Mouse (Mus musculus) limb, embryonic 12.5 days (tissue): ENCODE results near the gene Mybpc3. TPM values are rescaled to one million over a fixed set of nuclear protein-coding genes. Genes with fewer than 3 reads are reported as not detected.

Source experiments
- ATAC-seq: fragments of 200-750 bp; cut with Nextera tagmentation; 2 replicates; pipeline ENCODE4 v1.8.0; 2017; ENCODE audit warnings: low read depth, moderate TSS enrichment; ENCODE audit not compliant: insufficient number of reproducible peaks, insufficient read depth, low FRiP score, low TSS enrichment
- H3K27ac ChIP-seq: fragments of 300-500 bp; sonication (generic); 2 replicates; pipeline ENCODE4 v1.5.1; 2016; ENCODE audit warnings: mild to moderate bottlenecking, moderate library complexity
- H3K27me3 ChIP-seq: fragments of 300-500 bp; sonication (generic); 2 replicates; pipeline ENCODE4 v1.6.1; 2016; ENCODE audit warnings: mild to moderate bottlenecking, moderate library complexity
- H3K36me3 ChIP-seq: fragments of 300-500 bp; sonication (generic); 2 replicates; pipeline ENCODE4 v1.6.1; 2016; ENCODE audit warnings: mild to moderate bottlenecking, moderate library complexity
- H3K4me1 ChIP-seq: fragments of 300-500 bp; sonication (generic); replicated peaks from 2 replicates; pipeline ENCODE4 v1.6.1; 2016
- H3K4me2 ChIP-seq: fragments of 300-500 bp; sonication (generic); 2 replicates; pipeline ENCODE4 v1.6.1; 2016; ENCODE audit warnings: mild to moderate bottlenecking, moderate library complexity
- H3K4me3 ChIP-seq: fragments of 300-500 bp; sonication (generic); replicated peaks from 2 replicates; pipeline ENCODE4 v1.5.1; 2016; ENCODE audit warnings: mild to moderate bottlenecking
- H3K9ac ChIP-seq: fragments of 300-500 bp; sonication (generic); replicated peaks from 2 replicates; pipeline ENCODE4 v1.6.1; 2016; ENCODE audit warnings: mild to moderate bottlenecking, moderate library complexity
- H3K9me3 ChIP-seq: fragments of 300-500 bp; sonication (generic); 2 replicates; pipeline ENCODE4 v1.6.1; 2016; ENCODE audit warnings: mild to moderate bottlenecking, moderate library complexity
- WGBS: fragments of 180-500 bp; shearing (Covaris S2); methylation state at CpG from one replicate; pipeline ENCODE4 v1.1.7; 2016; 5-methylcytosine and 5-hydroxymethylcytosine counted together
- polyA plus RNA-seq: library from polyadenylated mRNA; unstranded; fragments of >200 nt; fragmentation: Nextera tagmentation; extraction: Ambion mirVana; gene quantifications from 2 replicates; pipeline ENCODE4 v1.2.1, GENCODE M21; 2016

Mybpc3 gene
- polyA plus RNA-seq, 1 experiment from 2014 or later: 0.09 TPM

GRCm38 (mm10) chr2:91143401-91143800 is 25.5 kb downstream of the Mybpc3 start:
- Histone ChIP-seq H3K9me3 (no peaks in the 10 kb centered on the region), H3K36me3 (peaks cover 46% of the 10 kb centered on the region), H3K27me3 (no peaks in the 10 kb centered on the region), H3K4me1 (no peaks in the 10 kb centered on the region; the same call in 1 of the 2 replicates), H3K9ac (no peak overlapping the region), H3K4me2 (no peak overlapping the region), H3K27ac (no peak overlapping the region), H3K4me3 (no peak overlapping the region)
- no peak for ATAC-seq
- WGBS: 95% methylated on average over 11 of the region's 11 CpGs

GRCm38 (mm10) chr2:91148101-91148500 is 30.2 kb downstream of the Mybpc3 start:
- H3K36me3 ChIP-seq: peaks cover 46% of the 10 kb centered on the region
- H3K4me2 ChIP-seq: no peak overlapping the region
- no peak overlapping the region for H3K27ac ChIP-seq
- no peaks in the 10 kb centered on the region for H3K4me1 ChIP-seq
- H3K4me3 ChIP-seq: no peak overlapping the region
- ATAC-seq: no peak
- H3K27me3 ChIP-seq: no peaks in the 10 kb centered on the region
- no peaks in the 10 kb centered on the region for H3K9me3 ChIP-seq
- no peak overlapping the region for H3K9ac ChIP-seq

DNA sequence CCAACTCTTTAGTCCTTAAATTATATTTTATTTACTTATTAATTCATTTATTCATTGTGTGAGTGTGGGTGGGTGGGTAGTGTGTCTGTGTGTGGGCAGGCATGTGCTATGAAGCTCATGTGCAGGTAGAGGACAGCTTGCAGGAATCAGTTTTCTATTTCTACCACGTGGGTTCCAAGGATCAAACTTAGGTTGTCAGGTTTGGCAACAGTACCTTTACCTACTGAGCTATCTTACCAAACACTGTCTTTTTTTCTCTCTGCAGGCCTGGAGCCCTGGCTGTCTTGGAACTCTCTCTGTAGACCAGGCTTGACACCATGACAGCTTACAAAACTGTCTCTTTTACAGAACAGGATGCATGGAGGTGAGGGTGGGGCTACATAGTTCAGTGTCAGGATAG is 33.4 kb downstream of the Mybpc3 start:
- 87% methylated on average over 1 of the region's 1 CpGs for WGBS
- Histone ChIP-seq H3K9me3 (no peaks in the 10 kb centered on the region), H3K36me3 (peaks cover 51% of the 10 kb centered on the region), H3K9ac (no peak overlapping the region), H3K4me1 (no peaks in the 10 kb centered on the region), H3K27ac (no peak overlapping the region), H3K4me2 (no peak overlapping the region), H3K4me3 (no peak overlapping the region), H3K27me3 (no peaks in the 10 kb centered on the region)
- no peak for ATAC-seq

DNA sequence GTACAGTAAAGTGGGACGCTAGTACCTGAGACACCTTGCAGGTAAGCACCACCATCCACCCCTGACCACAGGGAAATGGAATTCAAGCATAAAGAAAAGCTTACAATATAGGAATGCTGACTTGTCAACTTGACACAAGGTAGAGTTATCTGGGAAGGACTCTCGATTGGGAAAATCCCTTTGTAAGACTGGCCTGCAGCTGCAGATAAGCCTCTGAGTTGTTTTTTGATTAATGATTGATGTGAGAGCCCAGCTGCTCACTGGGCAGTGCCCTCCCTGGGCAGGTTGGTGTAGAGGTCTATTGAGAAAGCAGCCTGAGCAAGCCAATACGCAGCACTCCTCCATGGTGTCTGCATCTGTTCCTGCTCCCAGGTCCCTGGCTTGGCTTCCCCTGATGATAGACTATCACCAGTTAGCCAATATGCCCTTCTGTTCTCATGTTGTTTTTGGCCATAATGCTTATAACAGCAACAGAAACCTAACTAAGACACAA is 35.0 kb downstream of the Mybpc3 start:
- H3K36me3 ChIP-seq: peaks cover 62% of the 10 kb centered on the region
- ATAC-seq: no peak
- 82% methylated on average over 3 of the region's 3 CpGs for WGBS
- no peak overlapping the region for H3K9ac ChIP-seq
- H3K4me3 ChIP-seq: no peak overlapping the region
- H3K27me3 ChIP-seq: no peaks in the 10 kb centered on the region
- H3K27ac ChIP-seq: no peak overlapping the region
- H3K9me3 ChIP-seq: no peaks in the 10 kb centered on the region
- H3K4me2 ChIP-seq: no peak overlapping the region
- H3K4me1 ChIP-seq: no peaks in the 10 kb centered on the region

GRCm38 (mm10) chr2:91154091-91154490 is 36.1 kb downstream of the Mybpc3 start:
- no peak for ATAC-seq
- H3K36me3 ChIP-seq: peaks cover 68% of the 10 kb centered on the region

GRCm38 (mm10) chr2:91157002-91157752 is 39.2 kb downstream of the Mybpc3 start:
- ATAC-seq: no peak
- peaks cover 79% of the 10 kb centered on the region for H3K36me3 ChIP-seq
- H3K4me3 ChIP-seq: no peak overlapping the region
- no peak overlapping the region for H3K4me2 ChIP-seq
- 16% methylated on average over 6 of the region's 6 CpGs for WGBS
- H3K9me3 ChIP-seq: no peaks in the 10 kb centered on the region
- H3K4me1 ChIP-seq: no peaks in the 10 kb centered on the region
- no peak overlapping the region for H3K9ac ChIP-seq
- H3K27ac ChIP-seq: no peak overlapping the region
- no peaks in the 10 kb centered on the region for H3K27me3 ChIP-seq

More at GRCm38 (mm10) chr2:91154091-91154490, 36.1 kb downstream of the Mybpc3 start:
- Histone ChIP-seq H3K9ac (no peak overlapping the region), H3K4me2 (no peak overlapping the region), H3K9me3 (no peaks in the 10 kb centered on the region), H3K27ac (no peak overlapping the region), H3K27me3 (no peaks in the 10 kb centered on the region), H3K4me1 (no peaks in the 10 kb centered on the region), H3K4me3 (no peak overlapping the region)
- 88% methylated on average over 3 of the region's 3 CpGs for WGBS

DNA sequence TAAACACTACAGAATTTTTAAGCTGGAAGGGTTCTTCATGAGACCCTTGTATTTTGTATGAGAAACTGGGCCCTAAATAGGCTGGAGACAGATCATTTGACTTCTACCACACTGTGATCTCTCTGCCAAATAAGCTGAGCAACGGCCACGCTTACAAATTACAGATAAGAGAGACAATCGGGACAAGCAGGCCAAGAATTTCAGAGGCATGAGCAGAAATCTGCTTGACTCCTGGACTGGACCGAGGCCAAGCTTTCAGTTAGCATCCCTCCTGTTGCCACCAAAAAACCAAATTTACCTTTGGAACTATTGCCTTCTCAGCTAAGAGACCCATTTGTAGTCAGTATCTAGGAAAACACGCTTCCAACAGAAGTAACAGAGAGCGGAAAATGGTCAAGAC is 42.6 kb downstream of the Mybpc3 start:
- H3K36me3 ChIP-seq: peaks cover 82% of the 10 kb centered on the region
- ATAC-seq: no peak
- H3K27ac ChIP-seq: no peak overlapping the region
- H3K9ac ChIP-seq: no peak overlapping the region
- no peaks in the 10 kb centered on the region for H3K27me3 ChIP-seq
- H3K4me3 ChIP-seq: no peak overlapping the region
- no peak overlapping the region for H3K4me2 ChIP-seq
- H3K4me1 ChIP-seq: no peaks in the 10 kb centered on the region
- 89% methylated on average over 6 of the region's 6 CpGs for WGBS
- no peaks in the 10 kb centered on the region for H3K9me3 ChIP-seq

- H3K4me2 ChIP-seq: no peak overlapping the region
- no peaks in the 10 kb centered on the region for H3K27me3 ChIP-seq
- ATAC-seq: no peak
- H3K4me1 ChIP-seq: no peaks in the 10 kb centered on the region
- peaks cover 77% of the 10 kb centered on the region for H3K36me3 ChIP-seq
- H3K9ac ChIP-seq: no peak overlapping the region
- no peaks in the 10 kb centered on the region for H3K9me3 ChIP-seq
- WGBS: 80% methylated on average over 4 of the region's 4 CpGs
- no peak overlapping the region for H3K4me3 ChIP-seq
- no peak overlapping the region for H3K27ac ChIP-seq
Measured at GRCm38 (mm10) chr2:91162952-91163351, 45.0 kb downstream of the Mybpc3 start.

GRCm38 (mm10) chr2:91163532-91163931 is 45.6 kb downstream of the Mybpc3 start:
- Histone ChIP-seq H3K27ac (no peak overlapping the region), H3K27me3 (no peaks in the 10 kb centered on the region), H3K4me2 (no peak overlapping the region), H3K9ac (no peak overlapping the region), H3K4me3 (no peak overlapping the region), H3K9me3 (no peaks in the 10 kb centered on the region), H3K4me1 (no peaks in the 10 kb centered on the region), H3K36me3 (peaks cover 77% of the 10 kb centered on the region)
- ATAC-seq: no peak
- WGBS: 83% methylated on average over 5 of the region's 5 CpGs

GRCm38 (mm10) chr2:91164991-91165390 is 47.0 kb downstream of the Mybpc3 start:
- WGBS: 86% methylated on average over 6 of the region's 6 CpGs
- Histone ChIP-seq H3K36me3 (peaks cover 80% of the 10 kb centered on the region), H3K4me3 (no peak overlapping the region), H3K9me3 (no peaks in the 10 kb centered on the region), H3K4me1 (no peaks in the 10 kb centered on the region), H3K4me2 (no peak overlapping the region), H3K27ac (no peak overlapping the region), H3K27me3 (no peaks in the 10 kb centered on the region), H3K9ac (no peak overlapping the region)
- ATAC-seq: no peak

DNA sequence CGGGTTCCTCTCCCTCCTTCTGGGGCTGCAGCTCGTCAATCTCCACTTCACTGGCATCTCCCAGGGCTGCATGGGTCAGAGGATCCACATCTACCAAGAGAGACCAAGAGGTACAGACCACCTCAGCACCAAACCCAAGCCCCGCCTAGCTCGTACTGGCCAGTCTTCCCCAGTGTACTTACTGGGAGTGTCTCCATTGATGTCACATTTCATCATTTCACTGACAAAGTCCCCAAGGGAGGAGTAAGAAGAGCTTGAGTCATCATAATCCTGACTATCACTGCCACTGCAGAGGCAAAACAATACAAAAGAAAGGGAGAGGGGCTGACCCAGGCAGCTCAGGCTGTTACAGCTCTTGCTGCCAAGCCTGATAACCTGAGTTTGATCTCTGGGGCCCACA is 49.7 kb downstream of the Mybpc3 start:
- Histone ChIP-seq H3K4me2 (no peak overlapping the region), H3K4me3 (no peak overlapping the region), H3K27me3 (no peaks in the 10 kb centered on the region), H3K27ac (no peak overlapping the region), H3K4me1 (no peaks in the 10 kb centered on the region), H3K9ac (no peak overlapping the region), H3K36me3 (peaks cover 69% of the 10 kb centered on the region), H3K9me3 (no peaks in the 10 kb centered on the region)
- no peak for ATAC-seq
- WGBS: 71% methylated on average over 4 of the region's 4 CpGs
